Mouse (Mus musculus) bone marrow macrophage, adult 2 months (primary cell): Measurements from ENCODE around the gene Tpk1. TPM values are rescaled to one million over a fixed set of nuclear protein-coding genes. Genes with fewer than 3 reads are reported as not detected.

ENCODE experiments used
- H3K27ac ChIP-seq: 2 replicates; pipeline ENCODE4 v1.5.1; 2012; ENCODE audit warnings: low read depth, low read length; ENCODE audit not compliant: insufficient read depth
- H3K4me1 ChIP-seq: 2 replicates; pipeline ENCODE4 v1.6.1; 2012; ENCODE audit warnings: low read length; ENCODE audit not compliant: control insufficient read depth, insufficient read depth
- H3K4me3 ChIP-seq: 2 replicates; pipeline ENCODE4 v1.5.1; 2012; ENCODE audit warnings: mild to moderate bottlenecking, low read length, moderate library complexity; ENCODE audit not compliant: insufficient read depth
- CTCF ChIP-seq: IDR thresholded peaks from 2 replicates; pipeline ENCODE4 v1.5.1; 2012; ENCODE audit warnings: low read depth, mild to moderate bottlenecking, low read length, moderate library complexity
- POLR2A ChIP-seq: IDR thresholded peaks from 2 replicates; pipeline ENCODE4 v1.6.1; 2012; ENCODE audit warnings: mild to moderate bottlenecking, low read depth, low read length, borderline replicate concordance
- polyA plus RNA-seq: library from polyadenylated mRNA; stranded (reverse); fragments of >200 nt; gene quantifications from 2 replicates; pipeline ENCODE4 v1.2.4, GENCODE M21; 2012; ENCODE audit not compliant: missing spikeins, insufficient read depth, insufficient read length

Tpk1 gene
- polyA plus RNA-seq, 1 experiment: 12.1 TPM

DNA sequence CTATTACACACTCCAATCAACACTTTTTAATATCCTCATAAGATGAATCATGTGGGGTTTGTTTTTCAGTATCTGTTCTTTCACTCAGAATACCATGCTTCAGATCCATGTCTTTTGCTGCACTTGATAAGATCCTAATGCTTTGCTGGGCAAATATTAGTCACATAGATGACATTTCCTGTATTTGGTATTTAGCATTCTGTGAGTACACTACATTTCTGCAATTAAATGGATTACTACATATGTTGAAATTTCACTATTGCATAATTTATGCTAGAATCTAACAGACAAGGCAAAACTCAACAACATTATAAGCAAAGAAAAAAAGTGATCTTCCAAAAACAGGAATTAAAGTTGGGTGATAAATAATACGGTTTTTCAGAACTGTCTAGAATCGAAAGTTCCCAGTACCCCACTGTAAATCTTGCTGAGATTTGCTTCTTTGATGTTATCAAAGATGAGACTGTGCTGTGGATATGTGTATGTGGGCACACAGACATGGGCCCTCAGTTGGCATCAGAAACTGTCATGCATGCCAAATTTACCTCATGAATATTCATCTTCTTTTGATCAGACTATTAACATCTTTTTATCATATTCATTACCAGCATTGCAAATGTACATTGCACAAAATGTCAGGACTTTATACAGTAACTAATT lies 203.8 kb downstream of the Tpk1 start:
- TF ChIP-seq POLR2A (no peak), CTCF (no peak)
- Histone ChIP-seq H3K4me3 (peak overlapping the region; percentile 35), H3K4me1 (peaks cover 2% of the 10 kb centered on the region; the same call in 1 of the 2 replicates), H3K27ac (peak overlapping the region; percentile 61)

DNA sequence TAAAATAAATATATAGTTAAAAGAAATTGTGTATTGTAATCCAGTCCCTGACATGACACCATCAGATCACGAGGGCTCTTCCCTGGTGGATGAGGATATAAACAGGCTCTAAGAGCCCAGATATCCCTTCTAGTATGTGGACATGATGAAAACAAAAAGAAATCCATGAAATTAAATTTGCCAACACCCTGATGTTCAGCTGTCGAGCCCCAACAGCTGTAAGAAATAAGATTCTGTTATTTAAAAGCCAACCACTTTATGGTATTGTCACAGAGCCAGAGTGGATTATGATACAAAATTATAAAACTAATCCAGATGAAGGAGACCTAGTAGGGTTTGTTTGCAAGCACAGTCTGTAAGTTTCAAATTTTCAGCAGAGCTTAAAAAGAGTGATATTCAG lies 207.0 kb downstream of the Tpk1 start:
- no peak for TF ChIP-seq POLR2A
- no peak for TF ChIP-seq CTCF
- Histone ChIP-seq H3K4me1 (peaks cover 2% of the 10 kb centered on the region; the same call in 1 of the 2 replicates), H3K27ac (no peak overlapping the region)

DNA sequence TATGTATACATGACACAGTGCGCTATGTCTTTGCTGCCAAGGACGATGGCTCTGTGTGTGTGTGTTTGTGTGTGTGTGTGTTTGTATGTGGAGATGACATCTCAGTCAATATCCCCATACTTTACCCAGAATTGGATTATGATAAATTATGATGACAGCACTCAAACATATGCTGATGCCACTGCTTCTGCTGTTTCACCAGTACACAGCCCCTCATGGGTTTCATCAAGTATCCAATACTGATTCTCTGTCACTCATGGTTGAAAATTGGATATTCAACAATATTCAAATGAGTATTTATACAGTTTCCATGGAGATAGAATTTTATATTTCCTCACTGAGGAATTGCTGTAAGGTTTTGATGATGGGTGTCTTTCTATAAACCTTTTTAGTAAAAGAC lies 208.1 kb downstream of the Tpk1 start:
- H3K4me3 ChIP-seq: no peak overlapping the region
- no peak overlapping the region for H3K27ac ChIP-seq
- peaks cover 2% of the 10 kb centered on the region; the same call in 1 of the 2 replicates for H3K4me1 ChIP-seq
- TF ChIP-seq POLR2A (no peak), CTCF (no peak)

More for the DNA sequence above, 207.0 kb downstream of the Tpk1 start:
- no peak overlapping the region for H3K4me3 ChIP-seq

DNA sequence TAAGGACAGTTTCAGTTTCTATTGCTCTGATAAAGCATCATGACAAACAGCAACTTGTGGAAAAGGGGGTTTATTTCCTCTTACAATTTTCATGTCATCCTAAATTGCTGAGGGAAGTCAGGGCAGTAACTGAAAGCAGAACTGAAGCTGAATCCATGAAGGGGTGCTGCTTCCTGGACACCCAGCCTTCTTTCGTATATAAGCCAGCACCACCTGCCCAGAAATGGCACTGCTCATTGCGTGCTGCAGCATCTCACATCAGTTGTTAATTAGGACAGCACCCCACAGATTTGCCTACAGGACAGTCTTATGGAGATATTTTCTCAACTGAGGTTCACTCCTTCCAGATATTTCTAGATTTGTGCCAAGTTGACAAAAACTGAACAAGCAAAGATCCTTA lies 216.6 kb downstream of the Tpk1 start:
- TF ChIP-seq CTCF (no peak), POLR2A (no peak)
- Histone ChIP-seq H3K4me1 (peaks cover 3% of the 10 kb centered on the region), H3K27ac (peak overlapping the region; percentile 47), H3K4me3 (peak overlapping the region; percentile 42)

DNA sequence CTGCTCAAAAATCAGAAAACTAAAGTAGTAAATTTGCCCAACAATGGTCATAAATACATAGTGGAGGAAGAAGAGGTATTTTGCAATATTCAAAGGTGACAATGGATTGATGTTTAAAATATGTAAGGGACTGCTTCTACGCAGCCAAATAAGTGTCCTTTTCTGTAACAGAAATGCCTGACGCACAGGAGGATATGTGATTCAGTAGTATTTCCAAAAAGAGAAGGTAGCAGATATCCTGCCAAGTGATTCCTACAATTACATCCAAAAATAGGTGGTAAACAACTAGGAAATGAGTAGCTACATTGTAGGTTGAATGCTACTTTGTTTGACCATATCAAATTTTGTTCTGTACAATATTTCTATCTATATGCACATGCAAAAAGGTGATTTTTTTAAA lies 220.2 kb downstream of the Tpk1 start:
- Histone ChIP-seq H3K27ac (no peak overlapping the region), H3K4me1 (peaks cover 3% of the 10 kb centered on the region), H3K4me3 (no peak overlapping the region)
- no peak for TF ChIP-seq CTCF

DNA sequence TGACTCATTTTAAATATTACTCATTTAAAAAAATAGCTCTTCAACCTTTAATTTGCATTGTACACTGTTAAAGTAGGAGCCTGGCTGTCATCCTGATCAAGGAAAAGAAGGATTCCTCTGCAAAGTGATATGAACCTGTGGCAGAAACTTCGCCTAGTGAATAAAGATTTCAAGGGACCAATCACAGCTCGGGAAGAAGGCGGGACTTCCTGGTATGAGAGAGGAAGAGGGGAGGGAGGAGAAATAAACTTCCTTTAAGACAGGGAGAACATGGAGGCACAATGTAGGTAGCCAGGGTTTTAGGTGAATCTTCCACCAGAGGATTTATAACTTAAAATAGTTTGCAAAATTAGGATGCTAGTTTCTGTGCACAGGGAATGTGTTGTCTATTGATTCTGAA lies 223.9 kb downstream of the Tpk1 start:
- H3K4me1 ChIP-seq: no peaks in the 10 kb centered on the region
- H3K27ac ChIP-seq: no peak overlapping the region
- no peak for TF ChIP-seq POLR2A
- no peak for TF ChIP-seq CTCF
- H3K4me3 ChIP-seq: no peak overlapping the region

DNA sequence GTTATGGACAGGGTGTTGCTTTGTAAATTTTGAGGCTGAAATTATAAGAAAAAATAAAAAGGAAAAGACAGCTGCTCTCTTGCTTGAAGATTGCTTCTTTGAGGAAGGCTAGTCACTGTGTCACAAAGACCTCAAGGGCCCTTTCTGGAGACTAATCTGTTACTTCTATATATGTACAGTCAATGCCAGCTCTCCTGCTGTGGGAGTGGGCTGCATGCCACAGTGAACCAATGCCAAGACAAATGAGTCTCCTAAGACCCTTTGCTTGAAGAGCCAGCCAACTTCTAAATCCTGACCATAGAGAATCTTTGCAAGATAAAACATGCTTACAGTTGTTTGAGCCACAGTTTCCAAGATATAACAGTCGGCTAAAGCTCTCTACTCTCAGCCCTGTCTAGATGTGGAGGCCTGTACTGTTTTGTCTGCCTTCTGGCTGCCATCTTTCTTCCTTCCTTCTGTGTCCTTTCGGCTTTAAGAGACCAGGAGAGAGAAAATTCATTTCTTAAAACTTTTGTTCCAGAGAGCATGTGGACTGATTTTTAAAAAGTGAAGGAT lies 230.0 kb downstream of the Tpk1 start:
- Histone ChIP-seq H3K4me1 (no peaks in the 10 kb centered on the region), H3K4me3 (no peak overlapping the region), H3K27ac (no peak overlapping the region)
- TF ChIP-seq POLR2A: no peak
- TF ChIP-seq CTCF: no peak

DNA sequence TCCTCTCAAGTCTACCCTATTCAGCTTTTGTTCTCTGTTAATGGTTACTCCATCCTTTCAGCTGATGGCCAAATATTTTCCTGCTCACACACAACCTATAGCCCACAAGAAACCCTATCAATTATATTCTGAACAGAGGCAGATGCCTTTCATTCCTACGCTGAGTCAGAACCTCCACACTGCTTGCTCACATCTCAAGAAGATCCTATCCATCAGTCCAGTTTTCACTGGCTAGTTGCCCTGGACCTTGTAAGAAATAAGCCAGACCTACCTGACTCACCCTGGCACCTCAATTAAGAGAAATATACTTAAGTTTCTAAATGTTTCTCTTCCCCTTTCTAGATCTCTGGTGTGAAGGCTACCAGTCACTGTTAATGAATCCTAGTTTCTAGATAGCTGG lies 231.7 kb downstream of the Tpk1 start:
- no peaks in the 10 kb centered on the region for H3K4me1 ChIP-seq
- TF ChIP-seq POLR2A (no peak), CTCF (no peak)
- no peak overlapping the region for H3K4me3 ChIP-seq
- H3K27ac ChIP-seq: no peak overlapping the region

DNA sequence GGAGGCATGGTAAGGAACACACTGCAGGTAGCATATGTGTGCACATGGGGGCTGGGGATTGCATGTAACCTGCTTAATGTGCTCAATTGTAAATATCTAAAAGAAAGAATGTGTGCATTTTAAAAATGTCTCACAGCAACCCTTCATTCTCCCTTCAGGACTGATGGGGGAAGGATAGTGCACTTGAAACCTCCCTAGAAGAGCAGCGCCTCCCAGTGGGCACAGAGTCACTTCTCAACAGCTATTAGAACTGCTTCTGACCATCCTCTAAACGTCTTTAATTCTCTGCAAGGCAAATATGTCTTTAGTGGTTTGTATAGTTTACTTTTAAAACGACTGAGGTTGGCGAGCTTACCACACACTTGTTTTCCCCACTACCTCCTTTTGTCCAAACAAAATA lies 241.1 kb downstream of the Tpk1 start:
- TF ChIP-seq CTCF (peak; percentile 24; the same call in 1 of the 2 replicates), POLR2A (no peak)
- Histone ChIP-seq H3K4me1 (peaks cover 4% of the 10 kb centered on the region), H3K27ac (no peak overlapping the region), H3K4me3 (no peak overlapping the region)

DNA sequence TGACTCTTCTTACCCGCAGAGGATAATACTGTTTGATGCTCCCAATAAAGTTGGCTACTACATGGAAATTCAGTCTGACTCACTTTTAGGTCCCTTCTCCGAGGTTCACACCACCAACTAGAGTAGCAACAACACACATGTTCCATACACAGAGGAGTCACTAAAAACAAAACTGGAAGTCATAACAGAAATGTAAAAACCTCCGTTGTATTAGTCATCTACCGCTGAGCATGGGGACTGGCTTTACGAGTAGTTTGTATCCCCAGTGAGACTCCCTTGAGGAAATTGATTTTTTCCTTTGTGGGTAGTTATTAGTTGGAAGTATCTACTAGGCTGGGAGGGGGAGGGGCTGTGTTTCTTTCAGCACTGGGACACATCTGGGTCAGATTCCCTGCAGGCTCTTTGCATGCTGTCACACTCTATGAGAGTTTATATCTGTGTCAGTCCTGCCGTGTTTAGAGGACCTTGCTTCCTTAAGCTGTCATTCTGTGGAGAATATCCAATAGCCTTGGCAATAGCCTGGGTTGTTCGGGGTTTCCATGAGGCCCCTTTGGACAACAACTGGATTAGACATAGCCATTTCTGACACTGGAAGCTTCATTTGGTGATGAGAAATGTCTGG lies 245.6 kb downstream of the Tpk1 start:
- H3K4me3 ChIP-seq: no peak overlapping the region
- TF ChIP-seq CTCF: no peak
- H3K4me1 ChIP-seq: peaks cover 4% of the 10 kb centered on the region
- no peak overlapping the region for H3K27ac ChIP-seq

DNA sequence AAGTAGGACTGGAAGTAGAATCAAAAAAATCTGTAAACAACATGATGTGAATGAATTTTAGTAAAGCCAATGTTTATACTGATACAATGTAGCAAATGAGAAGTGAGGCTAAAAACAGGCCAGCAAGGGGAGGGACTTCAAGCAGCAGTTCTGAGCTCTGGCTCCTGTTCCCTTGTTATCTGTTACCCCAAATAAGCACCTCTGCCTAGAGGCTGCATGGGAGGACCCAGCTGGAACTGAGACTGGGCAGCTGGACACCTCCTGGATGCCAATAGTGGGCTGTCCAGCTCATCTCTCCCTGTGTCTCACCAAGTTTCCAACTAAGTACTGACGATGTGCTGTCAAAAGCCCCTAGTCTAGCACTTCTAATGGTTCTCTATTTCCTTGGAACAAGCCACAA lies 257.1 kb downstream of the Tpk1 start:
- Histone ChIP-seq H3K27ac (peak overlapping the region; percentile 90), H3K4me3 (no peak overlapping the region), H3K4me1 (peaks cover 14% of the 10 kb centered on the region)
- no peak for TF ChIP-seq CTCF
